Mouse (Mus musculus): ENCODE data around the gene Mesd. TPM values are rescaled to one million over a fixed set of nuclear protein-coding genes. Genes with fewer than 3 reads are reported as not detected.
A peak's percentile ranks its signal among the peaks of the same experiment; 100 is the strongest.

The Mesd gene
- polyA plus RNA-seq, 2 experiments = 39.8 to 79.5 TPM

GRCm38 (mm10) chr7:83882633-83883275, 1.5 kb upstream of the Mesd start:
- Histone ChIP-seq H3K4me3 (replicated peaks; ENCODE audit: low read length) (peak overlapping the region; percentile 78), H3K4me2 (replicated peaks; ENCODE audit: low read depth, low read length, severe bottlenecking) (peak overlapping the region; percentile 94), H3K9me3 (ENCODE audit: control insufficient read depth, low read length) (no peaks in the 10 kb centered on the region), H3K4me1 (ENCODE audit: control insufficient read depth, insufficient read depth, low read length) (peaks cover 39% of the 10 kb centered on the region), H3K9ac (ENCODE audit: low read depth, low read length, severe bottlenecking) (peak overlapping the region; percentile 84), H3K36me3 (ENCODE audit: control insufficient read depth, insufficient read depth, low read length) (peaks cover 6% of the 10 kb centered on the region; the same call in 1 of the 2 replicates), H3K27me3 (ENCODE audit: control insufficient read depth, insufficient read depth, low read length) (no peaks in the 10 kb centered on the region), H3K27ac (replicated peaks; ENCODE audit: low read depth, low read length) (peak overlapping the region; percentile 93)
- DNase-seq (ENCODE audit: low spot score) (no peak), ATAC-seq (ENCODE audit: low FRiP score, low read depth) (peak; percentile 21; the same call in 1 of the 2 replicates)
- 21% methylated on average over 44 of the region's 56 CpGs for WGBS
- TF ChIP-seq POLR2A (IDR thresholded peaks at IDR 0.05; ENCODE audit: borderline replicate concordance, extremely low read depth, insufficient read depth, insufficient read length) = no peak

GRCm38 (mm10) chr7:83883276-83884020, 818 bp upstream of the Mesd start:
- Histone ChIP-seq H3K9ac (ENCODE audit: low read depth, low read length, severe bottlenecking) (peak overlapping the region; percentile 84), H3K36me3 (ENCODE audit: control insufficient read depth, insufficient read depth, low read length) (no peaks in the 10 kb centered on the region; the same call in 1 of the 2 replicates), H3K4me3 (replicated peaks; ENCODE audit: low read length) (peak overlapping the region; percentile 78), H3K27me3 (ENCODE audit: control insufficient read depth, insufficient read depth, low read length) (no peaks in the 10 kb centered on the region), H3K9me3 (ENCODE audit: control insufficient read depth, low read length) (no peaks in the 10 kb centered on the region), H3K4me2 (replicated peaks; ENCODE audit: low read depth, low read length, severe bottlenecking) (peak overlapping the region; percentile 94), H3K4me1 (ENCODE audit: control insufficient read depth, insufficient read depth, low read length) (peaks cover 36% of the 10 kb centered on the region), H3K27ac (replicated peaks; ENCODE audit: low read depth, low read length) (peak overlapping the region; percentile 93)
- peak; percentile 70 for DNase-seq (ENCODE audit: low spot score)
- no peak for TF ChIP-seq POLR2A (IDR thresholded peaks at IDR 0.05; ENCODE audit: borderline replicate concordance, extremely low read depth, insufficient read depth, insufficient read length)
- ATAC-seq (ENCODE audit: low FRiP score, low read depth) = peak; percentile 70
- WGBS = under 1% methylated on average over 45 of the region's 91 CpGs

GRCm38 (mm10) chr7:83884921-83885532, 761 bp downstream of the Mesd start:
- ATAC-seq (ENCODE audit: low FRiP score, low read depth) (no peak), DNase-seq (ENCODE audit: low spot score) (no peak)
- no peaks in the 10 kb centered on the region for H3K9me3 ChIP-seq (ENCODE audit: control insufficient read depth, low read length)
- no peaks in the 10 kb centered on the region for H3K36me3 ChIP-seq (ENCODE audit: control insufficient read depth, insufficient read depth, low read length)
- H3K4me1 ChIP-seq (ENCODE audit: control insufficient read depth, insufficient read depth, low read length) = peaks cover 30% of the 10 kb centered on the region
- peak overlapping the region; percentile 94 for H3K4me2 ChIP-seq (replicated peaks; ENCODE audit: low read depth, low read length, severe bottlenecking)
- no peaks in the 10 kb centered on the region for H3K27me3 ChIP-seq (ENCODE audit: control insufficient read depth, insufficient read depth, low read length)
- H3K9ac ChIP-seq (ENCODE audit: low read depth, low read length, severe bottlenecking) = peak overlapping the region; percentile 84
- TF ChIP-seq POLR2A (IDR thresholded peaks at IDR 0.05; ENCODE audit: borderline replicate concordance, extremely low read depth, insufficient read depth, insufficient read length) = no peak
- peak overlapping the region; percentile 93 for H3K27ac ChIP-seq (replicated peaks; ENCODE audit: low read depth, low read length)
- peak overlapping the region; percentile 78 for H3K4me3 ChIP-seq (replicated peaks; ENCODE audit: low read length)
- WGBS = 34% methylated on average over 6 of the region's 6 CpGs

GRCm38 (mm10) chr7:83885835-83886234, 1.6 kb downstream of the Mesd start:
- 90% methylated on average over 4 of the region's 4 CpGs for WGBS
- H3K27me3 ChIP-seq (ENCODE audit: control insufficient read depth, insufficient read depth, low read length) = no peaks in the 10 kb centered on the region
- no peaks in the 10 kb centered on the region for H3K36me3 ChIP-seq (ENCODE audit: control insufficient read depth, insufficient read depth, low read length)
- H3K4me3 ChIP-seq (replicated peaks; ENCODE audit: low read length) = no peak overlapping the region
- peaks cover 27% of the 10 kb centered on the region for H3K4me1 ChIP-seq (ENCODE audit: control insufficient read depth, insufficient read depth, low read length)
- H3K9me3 ChIP-seq (ENCODE audit: control insufficient read depth, low read length) = no peaks in the 10 kb centered on the region
- DNase-seq (ENCODE audit: low spot score) = no peak
- TF ChIP-seq POLR2A (IDR thresholded peaks at IDR 0.05; ENCODE audit: borderline replicate concordance, extremely low read depth, insufficient read depth, insufficient read length) = no peak
- no peak for ATAC-seq (ENCODE audit: low FRiP score, low read depth)
- H3K4me2 ChIP-seq (replicated peaks; ENCODE audit: low read depth, low read length, severe bottlenecking) = no peak overlapping the region
- no peak overlapping the region for H3K27ac ChIP-seq (replicated peaks; ENCODE audit: low read depth, low read length)
- H3K9ac ChIP-seq (ENCODE audit: low read depth, low read length, severe bottlenecking) = no peak overlapping the region

GRCm38 (mm10) chr7:83886366-83887129, 2.3 kb downstream of the Mesd start:
- DNase-seq (ENCODE audit: low spot score) (no peak), ATAC-seq (ENCODE audit: low FRiP score, low read depth) (no peak)
- H3K36me3 ChIP-seq (ENCODE audit: control insufficient read depth, insufficient read depth, low read length) = no peaks in the 10 kb centered on the region

More at GRCm38 (mm10) chr7:83886366-83887129, 2.3 kb downstream of the Mesd start:
- Histone ChIP-seq H3K4me3 (replicated peaks; ENCODE audit: low read length) (no peak overlapping the region), H3K4me1 (ENCODE audit: control insufficient read depth, insufficient read depth, low read length) (peaks cover 20% of the 10 kb centered on the region), H3K9ac (ENCODE audit: low read depth, low read length, severe bottlenecking) (no peak overlapping the region), H3K9me3 (ENCODE audit: control insufficient read depth, low read length) (no peaks in the 10 kb centered on the region), H3K27ac (replicated peaks; ENCODE audit: low read depth, low read length) (no peak overlapping the region), H3K4me2 (replicated peaks; ENCODE audit: low read depth, low read length, severe bottlenecking) (no peak overlapping the region), H3K27me3 (ENCODE audit: control insufficient read depth, insufficient read depth, low read length) (no peaks in the 10 kb centered on the region)
- no peak for TF ChIP-seq POLR2A (IDR thresholded peaks at IDR 0.05; ENCODE audit: borderline replicate concordance, extremely low read depth, insufficient read depth, insufficient read length)
- WGBS = 95% methylated on average over 6 of the region's 6 CpGs
